Mouse (Mus musculus): Measurements from ENCODE around the gene Hcfc1. TPM values are rescaled to one million over a fixed set of nuclear protein-coding genes. Genes with fewer than 3 reads are reported as not detected.
A peak's percentile ranks its signal among the peaks of the same experiment; 100 is the strongest.

Gene Hcfc1
- polyA plus RNA-seq, 1 experiment from 2014 or later, result 55.3 TPM

GRCm38 (mm10) chrX:73921285-73921822 is 44.8 kb downstream of the Hcfc1 start:
- Histone ChIP-seq H3K9me3 (ENCODE audit: control insufficient read depth, low read length) (no peaks in the 10 kb centered on the region), H3K9ac (peak overlapping the region; percentile 68), H3K27ac (peak overlapping the region; percentile 72), H3K36me3 (replicated peaks; ENCODE audit: control insufficient read depth, insufficient read depth) (peaks cover 23% of the 10 kb centered on the region), H3K4me3 (replicated peaks; ENCODE audit: low read length) (peak overlapping the region; percentile 53), H3K4me1 (replicated peaks; ENCODE audit: control insufficient read depth, insufficient read depth, low read length) (no peaks in the 10 kb centered on the region; the same call in 1 of the 2 replicates), H3K4me2 (replicated peaks) (peak overlapping the region; percentile 73), H3K27me3 (ENCODE audit: control insufficient read depth, insufficient read depth, low read length) (no peaks in the 10 kb centered on the region)
- 22% methylated on average over 34 of the region's 34 CpGs for WGBS
- DNase-seq (ENCODE audit: low spot score) (no peak), ATAC-seq (ENCODE audit: low FRiP score) (peak; percentile 49)

DNA sequence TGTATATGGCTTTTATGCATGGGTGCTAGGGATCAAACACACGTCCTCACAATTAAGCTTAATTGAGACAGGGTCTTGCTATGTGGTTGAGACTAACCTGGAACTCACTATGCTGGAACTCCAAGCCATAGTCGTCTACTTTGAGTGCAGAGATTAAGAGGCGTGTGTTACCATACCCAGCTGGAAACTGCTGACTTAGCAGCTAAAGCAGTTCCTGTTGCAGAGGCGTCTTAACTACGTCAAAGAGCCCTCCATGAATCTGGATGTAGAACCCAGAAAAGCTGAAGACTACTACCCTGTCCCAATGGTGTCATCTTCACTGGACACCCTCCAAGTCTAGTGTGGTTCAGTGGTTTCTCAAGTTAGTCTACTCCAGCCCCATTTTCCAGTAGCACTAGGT is 47.5 kb downstream of the Hcfc1 start:
- H3K27me3 ChIP-seq (ENCODE audit: control insufficient read depth, insufficient read depth, low read length), result no peaks in the 10 kb centered on the region
- H3K4me3 ChIP-seq (replicated peaks; ENCODE audit: low read length), result no peak overlapping the region
- DNase-seq (ENCODE audit: low spot score), result no peak
- no peak overlapping the region for H3K4me2 ChIP-seq (replicated peaks)
- H3K4me1 ChIP-seq (replicated peaks; ENCODE audit: control insufficient read depth, insufficient read depth, low read length), result peaks cover 5% of the 10 kb centered on the region; the same call in 1 of the 2 replicates
- no peak for ATAC-seq (ENCODE audit: low FRiP score)
- no peaks in the 10 kb centered on the region for H3K9me3 ChIP-seq (ENCODE audit: control insufficient read depth, low read length)
- peaks cover 23% of the 10 kb centered on the region for H3K36me3 ChIP-seq (replicated peaks; ENCODE audit: control insufficient read depth, insufficient read depth)
- 86% methylated on average over 5 of the region's 5 CpGs for WGBS
- H3K9ac ChIP-seq, result no peak overlapping the region
- no peak overlapping the region for H3K27ac ChIP-seq

DNA sequence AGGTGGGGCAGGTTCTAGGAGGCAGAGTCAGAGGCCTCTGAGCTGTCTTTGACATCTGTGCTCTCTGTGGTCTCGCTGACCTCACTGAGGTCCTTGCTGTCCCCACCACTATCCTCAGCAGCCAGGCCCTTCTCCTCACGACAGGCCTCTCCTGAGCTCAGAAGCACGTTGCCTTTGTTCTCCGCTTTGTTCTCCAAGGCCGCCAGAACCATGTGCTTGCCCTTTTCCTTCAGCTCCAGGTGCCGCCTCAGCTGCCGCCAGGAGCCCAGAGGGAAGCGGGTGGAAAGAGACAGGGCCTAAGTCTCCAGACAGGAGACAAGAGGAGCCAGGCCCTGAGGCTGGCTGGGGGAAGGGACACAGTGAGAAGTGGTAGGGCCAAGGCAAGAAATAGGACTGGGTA is 49.2 kb downstream of the Hcfc1 start:
- Histone ChIP-seq H3K27me3 (ENCODE audit: control insufficient read depth, insufficient read depth, low read length) (no peaks in the 10 kb centered on the region), H3K4me1 (replicated peaks; ENCODE audit: control insufficient read depth, insufficient read depth, low read length) (peaks cover 5% of the 10 kb centered on the region; the same call in 1 of the 2 replicates), H3K27ac (no peak overlapping the region), H3K4me3 (replicated peaks; ENCODE audit: low read length) (no peak overlapping the region), H3K9ac (no peak overlapping the region), H3K9me3 (ENCODE audit: control insufficient read depth, low read length) (no peaks in the 10 kb centered on the region), H3K4me2 (replicated peaks) (no peak overlapping the region), H3K36me3 (replicated peaks; ENCODE audit: control insufficient read depth, insufficient read depth) (peaks cover 23% of the 10 kb centered on the region)
- DNase-seq (ENCODE audit: low spot score), result no peak
- 70% methylated on average over 8 of the region's 8 CpGs for WGBS
- no peak for ATAC-seq (ENCODE audit: low FRiP score)

- no peaks in the 10 kb centered on the region for H3K27me3 ChIP-seq (ENCODE audit: control insufficient read depth, insufficient read depth, low read length)
- WGBS, result 27% methylated on average over 31 of the region's 31 CpGs
- peak overlapping the region; percentile 19; the same call in 1 of the 2 replicates for H3K4me3 ChIP-seq (replicated peaks; ENCODE audit: low read length)
- H3K4me1 ChIP-seq (replicated peaks; ENCODE audit: control insufficient read depth, insufficient read depth, low read length), result peaks cover 5% of the 10 kb centered on the region; the same call in 1 of the 2 replicates
- peak overlapping the region; percentile 53 for H3K9ac ChIP-seq
- H3K36me3 ChIP-seq (replicated peaks; ENCODE audit: control insufficient read depth, insufficient read depth), result peaks cover 23% of the 10 kb centered on the region
- H3K9me3 ChIP-seq (ENCODE audit: control insufficient read depth, low read length), result no peaks in the 10 kb centered on the region
- DNase-seq (ENCODE audit: low spot score) (peak; percentile 86), ATAC-seq (ENCODE audit: low FRiP score) (peak; percentile 97)
- H3K27ac ChIP-seq, result peak overlapping the region; percentile 80
- H3K4me2 ChIP-seq (replicated peaks), result peak overlapping the region; percentile 47
These were observed 51.1 kb downstream of the Hcfc1 start for GRCm38 (mm10) chrX:73914827-73915703.

DNA sequence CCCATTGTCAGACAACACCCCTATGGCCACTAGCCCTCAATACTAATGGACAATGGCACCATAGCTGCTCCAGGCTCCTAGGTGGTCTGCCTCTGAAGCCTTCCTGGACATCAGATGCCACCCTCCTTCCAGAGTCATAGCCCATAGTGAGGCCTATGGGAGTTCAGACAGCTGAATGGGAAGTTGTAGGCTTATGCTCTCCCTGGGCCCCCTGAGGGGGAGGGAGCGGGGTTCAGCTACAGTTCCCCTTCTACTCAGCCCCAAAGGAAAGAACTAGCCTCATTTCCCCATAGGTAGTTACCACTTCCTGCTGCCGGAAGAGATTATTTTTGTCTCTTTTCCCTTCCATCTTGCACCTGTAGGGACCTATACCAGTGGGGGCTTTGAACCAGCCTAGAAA is 54.6 kb downstream of the Hcfc1 start:
- no peak overlapping the region for H3K4me3 ChIP-seq (replicated peaks; ENCODE audit: low read length)
- H3K9me3 ChIP-seq (ENCODE audit: control insufficient read depth, low read length), result no peaks in the 10 kb centered on the region
- H3K27me3 ChIP-seq (ENCODE audit: control insufficient read depth, insufficient read depth, low read length), result no peaks in the 10 kb centered on the region
- H3K4me1 ChIP-seq (replicated peaks; ENCODE audit: control insufficient read depth, insufficient read depth, low read length), result 0 out of 2 replicates have a peak, but pooled peaks cover 5% of the 10 kb centered on the region
- DNase-seq (ENCODE audit: low spot score) (no peak), ATAC-seq (ENCODE audit: low FRiP score) (no peak)
- H3K9ac ChIP-seq, result no peak overlapping the region
- no peak overlapping the region for H3K27ac ChIP-seq
- H3K4me2 ChIP-seq (replicated peaks), result no peak overlapping the region
- no peaks in the 10 kb centered on the region for H3K36me3 ChIP-seq (replicated peaks; ENCODE audit: control insufficient read depth, insufficient read depth)
- WGBS, result 78% methylated on average over 2 of the region's 2 CpGs

- 19% methylated on average over 26 of the region's 26 CpGs for WGBS
- H3K4me1 ChIP-seq (replicated peaks; ENCODE audit: control insufficient read depth, insufficient read depth, low read length), result 0 out of 2 replicates have a peak, but pooled peaks cover 5% of the 10 kb centered on the region
- no peaks in the 10 kb centered on the region for H3K27me3 ChIP-seq (ENCODE audit: control insufficient read depth, insufficient read depth, low read length)
- H3K9ac ChIP-seq, result no peak overlapping the region
- no peaks in the 10 kb centered on the region for H3K9me3 ChIP-seq (ENCODE audit: control insufficient read depth, low read length)
- H3K36me3 ChIP-seq (replicated peaks; ENCODE audit: control insufficient read depth, insufficient read depth), result no peaks in the 10 kb centered on the region
- peak overlapping the region; percentile 19; the same call in 1 of the 2 replicates for H3K4me2 ChIP-seq (replicated peaks)
- H3K4me3 ChIP-seq (replicated peaks; ENCODE audit: low read length), result no peak overlapping the region
- ATAC-seq (ENCODE audit: low FRiP score) (no peak), DNase-seq (ENCODE audit: low spot score) (no peak)
- no peak overlapping the region for H3K27ac ChIP-seq
These were observed 55.0 kb downstream of the Hcfc1 start for GRCm38 (mm10) chrX:73911156-73911555.

DNA sequence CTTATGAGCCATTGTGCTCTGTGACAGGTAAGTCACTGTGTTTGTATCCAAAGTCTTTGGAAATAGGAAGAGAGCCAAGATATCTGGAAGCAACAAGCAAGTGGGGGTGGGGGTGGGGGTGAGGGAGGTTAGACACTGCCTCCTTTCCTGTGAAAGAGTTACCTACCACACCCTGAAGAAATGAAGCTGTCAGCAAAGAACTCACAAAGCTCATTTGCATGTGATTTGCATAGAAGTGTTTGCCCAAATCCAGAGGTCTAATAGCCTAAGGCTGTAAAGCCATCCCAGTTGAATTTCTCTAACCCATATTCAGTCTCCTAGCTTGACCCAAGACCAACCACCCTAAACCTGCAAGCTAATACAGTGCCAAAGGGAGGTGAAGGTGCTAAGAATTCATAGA is 55.7 kb downstream of the Hcfc1 start:
- Histone ChIP-seq H3K4me1 (replicated peaks; ENCODE audit: control insufficient read depth, insufficient read depth, low read length) (0 out of 2 replicates have a peak, but pooled peaks cover 5% of the 10 kb centered on the region), H3K36me3 (replicated peaks; ENCODE audit: control insufficient read depth, insufficient read depth) (no peaks in the 10 kb centered on the region), H3K27ac (no peak overlapping the region), H3K4me3 (replicated peaks; ENCODE audit: low read length) (no peak overlapping the region), H3K27me3 (ENCODE audit: control insufficient read depth, insufficient read depth, low read length) (no peaks in the 10 kb centered on the region), H3K4me2 (replicated peaks) (no peak overlapping the region), H3K9me3 (ENCODE audit: control insufficient read depth, low read length) (no peaks in the 10 kb centered on the region), H3K9ac (no peak overlapping the region)
- no peak for ATAC-seq (ENCODE audit: low FRiP score)
- no peak for DNase-seq (ENCODE audit: low spot score)

GRCm38 (mm10) chrX:73910049-73910448 is 56.1 kb downstream of the Hcfc1 start:
- DNase-seq (ENCODE audit: low spot score), result no peak
- no peak overlapping the region for H3K9ac ChIP-seq
- H3K9me3 ChIP-seq (ENCODE audit: control insufficient read depth, low read length), result no peaks in the 10 kb centered on the region
- no peak overlapping the region for H3K27ac ChIP-seq
- H3K4me1 ChIP-seq (replicated peaks; ENCODE audit: control insufficient read depth, insufficient read depth, low read length), result 0 out of 2 replicates have a peak, but pooled peaks cover 5% of the 10 kb centered on the region
- H3K4me3 ChIP-seq (replicated peaks; ENCODE audit: low read length), result no peak overlapping the region
- H3K36me3 ChIP-seq (replicated peaks; ENCODE audit: control insufficient read depth, insufficient read depth), result no peaks in the 10 kb centered on the region
- WGBS, result 79% methylated on average over 1 of the region's 1 CpGs
- H3K4me2 ChIP-seq (replicated peaks), result no peak overlapping the region
- ATAC-seq (ENCODE audit: low FRiP score), result no peak
- H3K27me3 ChIP-seq (ENCODE audit: control insufficient read depth, insufficient read depth, low read length), result no peaks in the 10 kb centered on the region

GRCm38 (mm10) chrX:73897959-73898358 is 68.2 kb downstream of the Hcfc1 start:
- no peak overlapping the region for H3K4me3 ChIP-seq (replicated peaks; ENCODE audit: low read length)
- DNase-seq (ENCODE audit: low spot score), result no peak
- 79% methylated on average over 3 of the region's 3 CpGs for WGBS
- no peaks in the 10 kb centered on the region for H3K4me1 ChIP-seq (replicated peaks; ENCODE audit: control insufficient read depth, insufficient read depth, low read length)
- no peaks in the 10 kb centered on the region for H3K27me3 ChIP-seq (ENCODE audit: control insufficient read depth, insufficient read depth, low read length)
- no peak overlapping the region for H3K4me2 ChIP-seq (replicated peaks)
- H3K36me3 ChIP-seq (replicated peaks; ENCODE audit: control insufficient read depth, insufficient read depth), result no peaks in the 10 kb centered on the region
- H3K27ac ChIP-seq, result no peak overlapping the region
- H3K9me3 ChIP-seq (ENCODE audit: control insufficient read depth, low read length), result no peaks in the 10 kb centered on the region
- H3K9ac ChIP-seq, result no peak overlapping the region
- ATAC-seq (ENCODE audit: low FRiP score), result no peak

Measured in hindbrain, embryonic 14.5 days (tissue).